Mouse (Mus musculus): ENCODE measurements around the gene Prg2. TPM values are rescaled to one million over a fixed set of nuclear protein-coding genes. Genes with fewer than 3 reads are reported as not detected.

The Prg2 gene
- polyA plus RNA-seq, 1 experiment from 2014 or later, result not detected

GRCm38 (mm10) chr2:84938249-84938946, 41.9 kb upstream of the Prg2 start:
- H3K27me3 ChIP-seq (ENCODE audit: control insufficient read depth, insufficient read depth, low read length), result no peaks in the 10 kb centered on the region
- 44% methylated on average over 5 of the region's 5 CpGs for WGBS
- peak overlapping the region; percentile 49 to 83 for H3K4me3 ChIP-seq (ENCODE audit: control insufficient read depth in 1 of 2, insufficient read depth in 1 of 2, low read depth in 1 of 2, low read length in 2 of 2)
- peaks cover 6 to 12% of the 10 kb centered on the region in 2 experiments for H3K4me1 ChIP-seq (ENCODE audit: control insufficient read depth in 2 of 2, insufficient read depth in 2 of 2, low read length in 2 of 2)
- peak overlapping the region; percentile 64 for H3K4me2 ChIP-seq (ENCODE audit: low read length)
- H3K9me3 ChIP-seq (ENCODE audit: control insufficient read depth, low read length), result no peaks in the 10 kb centered on the region
- H3K36me3 ChIP-seq (ENCODE audit: control insufficient read depth, insufficient read depth, low read length), result peaks cover 15% of the 10 kb centered on the region; the same call in 1 of the 2 replicates
- H3K9ac ChIP-seq (ENCODE audit: low read length), result peak overlapping the region; percentile 75; the same call in 1 of the 2 replicates
- peak overlapping the region; percentile 72 to 73; a peak in 3 of 4 replicates for H3K27ac ChIP-seq (replicated peaks in 1 of 2; ENCODE audit: control insufficient read depth in 1 of 2, insufficient read depth in 1 of 2, low read depth in 2 of 2, low read length in 2 of 2)
- peak; percentile 29; the same call in 1 of the 2 replicates for ATAC-seq (ENCODE audit: insufficient number of reproducible peaks, insufficient read depth, low FRiP score, low read depth)

DNA sequence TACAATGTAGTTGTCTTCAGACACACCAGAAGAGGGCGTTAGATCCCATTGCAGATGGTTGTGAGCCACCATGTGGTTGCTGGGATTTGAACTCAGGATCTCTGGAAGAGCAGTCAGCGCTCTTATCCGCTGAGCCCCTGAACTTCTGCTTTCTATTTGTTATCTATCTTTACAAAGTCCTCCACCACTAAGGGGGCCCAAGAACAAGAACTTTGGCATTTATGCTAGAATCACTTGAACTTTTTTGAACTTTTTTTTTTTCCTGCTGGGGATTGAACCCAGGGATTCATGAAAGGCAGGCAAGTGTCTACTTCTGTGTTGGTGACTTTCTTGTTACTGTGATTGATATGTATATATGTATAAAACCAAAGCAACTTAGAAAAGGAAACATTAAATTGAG, 41.0 kb upstream of the Prg2 start:
- Histone ChIP-seq H3K27me3 (ENCODE audit: control insufficient read depth, insufficient read depth, low read length) (no peaks in the 10 kb centered on the region), H3K9me3 (ENCODE audit: control insufficient read depth, low read length) (no peaks in the 10 kb centered on the region), H3K4me3 (ENCODE audit: control insufficient read depth in 1 of 2, insufficient read depth in 1 of 2, low read depth in 1 of 2, low read length in 2 of 2) (no peak overlapping the region), H3K27ac (replicated peaks in 1 of 2; ENCODE audit: control insufficient read depth in 1 of 2, insufficient read depth in 1 of 2, low read depth in 2 of 2, low read length in 2 of 2) (no peak overlapping the region), H3K4me1 (ENCODE audit: control insufficient read depth in 2 of 2, insufficient read depth in 2 of 2, low read length in 2 of 2) (peaks cover 6 to 10% of the 10 kb centered on the region in 2 experiments), H3K36me3 (ENCODE audit: control insufficient read depth, insufficient read depth, low read length) (peaks cover 19% of the 10 kb centered on the region), H3K4me2 (ENCODE audit: low read length) (no peak overlapping the region), H3K9ac (ENCODE audit: low read length) (no peak overlapping the region)
- no peak for ATAC-seq (ENCODE audit: insufficient number of reproducible peaks, insufficient read depth, low FRiP score, low read depth)
- 92% methylated on average over 3 of the region's 3 CpGs for WGBS

- H3K4me3 ChIP-seq (ENCODE audit: control insufficient read depth in 1 of 2, insufficient read depth in 1 of 2, low read depth in 1 of 2, low read length in 2 of 2), result no peak overlapping the region
- WGBS, result 97% methylated on average over 6 of the region's 6 CpGs
- no peak for ATAC-seq (ENCODE audit: insufficient number of reproducible peaks, insufficient read depth, low FRiP score, low read depth)
- H3K27me3 ChIP-seq (ENCODE audit: control insufficient read depth, insufficient read depth, low read length), result no peaks in the 10 kb centered on the region
- no peak overlapping the region for H3K27ac ChIP-seq (replicated peaks in 1 of 2; ENCODE audit: control insufficient read depth in 1 of 2, insufficient read depth in 1 of 2, low read depth in 2 of 2, low read length in 2 of 2)
- peaks cover 6 to 10% of the 10 kb centered on the region in 2 experiments for H3K4me1 ChIP-seq (ENCODE audit: control insufficient read depth in 2 of 2, insufficient read depth in 2 of 2, low read length in 2 of 2)
- H3K4me2 ChIP-seq (ENCODE audit: low read length), result no peak overlapping the region
- H3K9ac ChIP-seq (ENCODE audit: low read length), result no peak overlapping the region
- H3K9me3 ChIP-seq (ENCODE audit: control insufficient read depth, low read length), result no peaks in the 10 kb centered on the region
- H3K36me3 ChIP-seq (ENCODE audit: control insufficient read depth, insufficient read depth, low read length), result peaks cover 23% of the 10 kb centered on the region
Observed at GRCm38 (mm10) chr2:84939711-84940110, 40.5 kb upstream of the Prg2 start.

- no peak for ATAC-seq (ENCODE audit: insufficient number of reproducible peaks, insufficient read depth, low FRiP score, low read depth)
- Histone ChIP-seq H3K4me2 (ENCODE audit: low read length) (no peak overlapping the region), H3K9ac (ENCODE audit: low read length) (no peak overlapping the region), H3K4me3 (ENCODE audit: control insufficient read depth in 1 of 2, insufficient read depth in 1 of 2, low read depth in 1 of 2, low read length in 2 of 2) (no peak overlapping the region), H3K9me3 (ENCODE audit: control insufficient read depth, low read length) (no peaks in the 10 kb centered on the region), H3K36me3 (ENCODE audit: control insufficient read depth, insufficient read depth, low read length) (peaks cover 36% of the 10 kb centered on the region), H3K4me1 (ENCODE audit: control insufficient read depth in 2 of 2, insufficient read depth in 2 of 2, low read length in 2 of 2) (peaks cover 6 to 10% of the 10 kb centered on the region in 2 experiments), H3K27me3 (ENCODE audit: control insufficient read depth, insufficient read depth, low read length) (no peaks in the 10 kb centered on the region), H3K27ac (replicated peaks in 1 of 2; ENCODE audit: control insufficient read depth in 1 of 2, insufficient read depth in 1 of 2, low read depth in 2 of 2, low read length in 2 of 2) (no peak overlapping the region)
- 52% methylated on average over 2 of the region's 2 CpGs for WGBS
Observed at GRCm38 (mm10) chr2:84941332-84941731, 38.9 kb upstream of the Prg2 start.

DNA sequence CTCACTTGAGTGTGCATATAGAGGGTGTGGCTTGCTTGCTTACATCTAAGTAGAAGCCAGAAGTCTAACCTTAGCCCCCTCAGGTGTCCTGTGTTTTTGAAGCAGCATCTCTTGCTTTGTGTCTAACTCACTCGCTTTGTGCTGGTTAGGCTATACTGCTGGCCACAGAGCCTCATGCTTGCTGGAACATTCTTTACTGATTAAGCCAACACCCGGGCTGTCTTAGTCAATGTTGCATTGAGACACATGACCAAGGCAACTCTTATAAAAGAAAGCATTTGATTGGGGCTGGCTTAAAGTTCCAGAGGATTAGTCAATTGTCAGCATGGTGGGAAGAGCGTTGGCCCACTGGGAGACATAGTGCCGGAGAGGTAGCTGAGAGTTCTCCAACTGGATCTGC, 38.5 kb upstream of the Prg2 start:
- Histone ChIP-seq H3K27ac (replicated peaks in 1 of 2; ENCODE audit: control insufficient read depth in 1 of 2, insufficient read depth in 1 of 2, low read depth in 2 of 2, low read length in 2 of 2) (no peak overlapping the region), H3K27me3 (ENCODE audit: control insufficient read depth, insufficient read depth, low read length) (no peaks in the 10 kb centered on the region), H3K4me3 (ENCODE audit: control insufficient read depth in 1 of 2, insufficient read depth in 1 of 2, low read depth in 1 of 2, low read length in 2 of 2) (no peak overlapping the region), H3K4me2 (ENCODE audit: low read length) (no peak overlapping the region), H3K36me3 (ENCODE audit: control insufficient read depth, insufficient read depth, low read length) (peaks cover 41% of the 10 kb centered on the region), H3K9ac (ENCODE audit: low read length) (no peak overlapping the region), H3K4me1 (ENCODE audit: control insufficient read depth in 2 of 2, insufficient read depth in 2 of 2, low read length in 2 of 2) (peaks cover 6 to 10% of the 10 kb centered on the region in 2 experiments), H3K9me3 (ENCODE audit: control insufficient read depth, low read length) (no peaks in the 10 kb centered on the region)
- WGBS, result 93% methylated on average over 4 of the region's 4 CpGs
- ATAC-seq (ENCODE audit: insufficient number of reproducible peaks, insufficient read depth, low FRiP score, low read depth), result no peak

- no peak overlapping the region for H3K4me2 ChIP-seq (ENCODE audit: low read length)
- H3K27me3 ChIP-seq (ENCODE audit: control insufficient read depth, insufficient read depth, low read length), result no peaks in the 10 kb centered on the region
- no peak overlapping the region for H3K4me3 ChIP-seq (ENCODE audit: control insufficient read depth in 1 of 2, insufficient read depth in 1 of 2, low read depth in 1 of 2, low read length in 2 of 2)
- ATAC-seq (ENCODE audit: insufficient number of reproducible peaks, insufficient read depth, low FRiP score, low read depth), result no peak
- H3K36me3 ChIP-seq (ENCODE audit: control insufficient read depth, insufficient read depth, low read length), result peaks cover 85% of the 10 kb centered on the region
- 76% methylated on average over 3 of the region's 3 CpGs for WGBS
- no peaks in the 10 kb centered on the region for H3K4me1 ChIP-seq (ENCODE audit: control insufficient read depth in 2 of 2, insufficient read depth in 2 of 2, low read length in 2 of 2)
- no peak overlapping the region for H3K9ac ChIP-seq (ENCODE audit: low read length)
- no peak overlapping the region for H3K27ac ChIP-seq (replicated peaks in 1 of 2; ENCODE audit: control insufficient read depth in 1 of 2, insufficient read depth in 1 of 2, low read depth in 2 of 2, low read length in 2 of 2)
- H3K9me3 ChIP-seq (ENCODE audit: control insufficient read depth, low read length), result no peaks in the 10 kb centered on the region
Observed at GRCm38 (mm10) chr2:84947154-84947771, 33.0 kb upstream of the Prg2 start.

DNA sequence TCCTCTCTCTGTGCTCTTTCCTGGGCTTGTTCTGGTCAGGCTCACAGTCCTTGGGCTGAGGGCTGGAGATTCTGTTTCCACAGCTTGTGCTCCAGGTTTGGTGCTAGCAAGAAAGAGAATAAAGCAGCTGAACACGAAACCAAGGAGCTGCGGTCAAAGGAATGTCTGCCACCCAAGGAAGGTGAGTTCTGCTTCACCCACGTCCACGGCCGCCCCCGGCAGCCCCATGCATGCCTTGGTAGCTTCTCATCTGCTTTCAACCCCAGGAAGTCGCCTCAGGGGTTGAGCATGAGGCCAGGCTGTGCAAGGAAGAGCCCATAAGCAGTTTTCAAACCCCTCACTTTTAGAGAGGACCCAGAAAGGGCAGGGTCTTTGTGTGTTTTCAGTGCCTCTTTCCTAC, 32.0 kb upstream of the Prg2 start:
- WGBS, result 91% methylated on average over 7 of the region's 7 CpGs
- Histone ChIP-seq H3K9ac (ENCODE audit: low read length) (no peak overlapping the region), H3K36me3 (ENCODE audit: control insufficient read depth, insufficient read depth, low read length) (peaks cover 88% of the 10 kb centered on the region), H3K4me3 (ENCODE audit: control insufficient read depth in 1 of 2, insufficient read depth in 1 of 2, low read depth in 1 of 2, low read length in 2 of 2) (no peak overlapping the region), H3K4me2 (ENCODE audit: low read length) (no peak overlapping the region), H3K9me3 (ENCODE audit: control insufficient read depth, low read length) (no peaks in the 10 kb centered on the region), H3K27me3 (ENCODE audit: control insufficient read depth, insufficient read depth, low read length) (no peaks in the 10 kb centered on the region), H3K4me1 (ENCODE audit: control insufficient read depth in 2 of 2, insufficient read depth in 2 of 2, low read length in 2 of 2) (no peaks in the 10 kb centered on the region), H3K27ac (replicated peaks in 1 of 2; ENCODE audit: control insufficient read depth in 1 of 2, insufficient read depth in 1 of 2, low read depth in 2 of 2, low read length in 2 of 2) (no peak overlapping the region)
- no peak for ATAC-seq (ENCODE audit: insufficient number of reproducible peaks, insufficient read depth, low FRiP score, low read depth)
